20 mouse cellular contexts compared by ENCODE assay signal in genomic region chr14:36715684-36716083, GRCm38 (mm10).
DNase-seq lines count a peak whose midpoint lies in the region; ATAC-seq and TF ChIP-seq lines count a peak whose summit lies in the region.
"Had no signal": no experiment of that assay in that cellular context is flagged by ENCODE, and none has a peak within 500 bp of the region (broad histone marks: within the 10 kb centered on the region; RNA-seq: fewer than 3 reads in every experiment).

No protein-coding gene starts in this region.

- H3K4me1 ChIP-seq in liver, embryonic 12.5 days: 0 out of 2 replicates have a peak, but pooled peaks cover 5% of the 10 kb centered on the region
- no peaks in the 10 kb centered on the region; a peak in 2 of 4 replicates for H3K4me1 ChIP-seq in liver, embryonic 14.5 days (replicated peaks; ENCODE audit: control insufficient read depth in 2 of 2, insufficient read depth in 2 of 2, low read length in 1 of 2)
- H3K4me1 ChIP-seq in liver, embryonic 16.5 days (ENCODE audit: control insufficient read depth, low read depth, low read length): no peaks in the 10 kb centered on the region
- H3K4me1 ChIP-seq: embryonic facial prominence, embryonic 10.5 days; embryonic facial prominence, embryonic 12.5 days; forebrain, embryonic 13.5 days; forebrain, embryonic 15.5 days had no signal

- H3K27ac ChIP-seq in liver, embryonic 12.5 days: no peak overlapping the region
- no peak overlapping the region for H3K27ac ChIP-seq in liver, embryonic 14.5 days
- no peak overlapping the region for H3K27ac ChIP-seq in liver, embryonic 16.5 days (ENCODE audit: low read length)
- H3K27ac ChIP-seq in gastrocnemius, adult 2 months: no peak overlapping the region
- H3K27ac ChIP-seq: embryonic facial prominence, embryonic 10.5 days; embryonic facial prominence, embryonic 12.5 days; forebrain, embryonic 13.5 days; forebrain, embryonic 15.5 days had no signal

- peak; percentile 81 for ATAC-seq in liver, embryonic 12.5 days
- peak; percentile 84 for ATAC-seq in liver, embryonic 14.5 days (ENCODE audit: insufficient read depth)
- peak; percentile 55 for ATAC-seq in liver, embryonic 16.5 days (ENCODE audit: low read depth)
- ATAC-seq: forebrain, embryonic 13.5 days; forebrain, embryonic 15.5 days had no signal

- no peak overlapping the region for H3K4me3 ChIP-seq in liver, embryonic 12.5 days
- no peak overlapping the region for H3K4me3 ChIP-seq in liver, embryonic 14.5 days (ENCODE audit: insufficient read depth in 1 of 2, low read depth in 2 of 2, low read length in 2 of 2)
- H3K4me3 ChIP-seq in liver, embryonic 16.5 days (ENCODE audit: low read depth, low read length): no peak overlapping the region
- H3K4me3 ChIP-seq in gastrocnemius, adult 2 months: no peak overlapping the region
- H3K4me3 ChIP-seq: embryonic facial prominence, embryonic 10.5 days; embryonic facial prominence, embryonic 12.5 days; forebrain, embryonic 13.5 days; forebrain, embryonic 15.5 days had no signal

- no peak for TF ChIP-seq CTCF in liver, embryonic 14.5 days (IDR thresholded peaks at IDR 0.05; ENCODE audit: low read depth)
- no peak for TF ChIP-seq CTCF in gastrocnemius, adult 2 months (IDR thresholded peaks at IDR 0.05)

- 37% methylated on average over 2 of the region's 2 CpGs for WGBS in liver, embryonic 12.5 days (ENCODE audit: insufficient replicate concordance)
- 45% methylated on average over 2 of the region's 2 CpGs for WGBS in liver, embryonic 14.5 days (ENCODE audit: insufficient replicate concordance)
- 51% methylated on average over 2 of the region's 2 CpGs for WGBS in liver, embryonic 16.5 days (ENCODE audit: insufficient replicate concordance)

- H3K9ac ChIP-seq in liver, embryonic 12.5 days: no peak overlapping the region
- H3K9ac ChIP-seq in liver, embryonic 14.5 days (replicated peaks): no peak overlapping the region
- H3K9ac ChIP-seq in liver, embryonic 16.5 days (ENCODE audit: low read depth, low read length): no peak overlapping the region
- H3K9ac ChIP-seq: embryonic facial prominence, embryonic 12.5 days; forebrain, embryonic 13.5 days; forebrain, embryonic 15.5 days had no signal

- H3K27me3 ChIP-seq in liver, embryonic 12.5 days (replicated peaks): no peaks in the 10 kb centered on the region
- no peaks in the 10 kb centered on the region for H3K27me3 ChIP-seq in liver, embryonic 14.5 days (ENCODE audit: control insufficient read depth, insufficient read depth, low read length)
- no peaks in the 10 kb centered on the region for H3K27me3 ChIP-seq in liver, embryonic 16.5 days (ENCODE audit: control insufficient read depth, insufficient read depth, low read depth, low read length)
- H3K27me3 ChIP-seq: embryonic facial prominence, embryonic 12.5 days; forebrain, embryonic 13.5 days; forebrain, embryonic 15.5 days had no signal

- H3K4me2 ChIP-seq in liver, embryonic 12.5 days: no peak overlapping the region
- H3K4me2 ChIP-seq in liver, embryonic 14.5 days (ENCODE audit: low read depth): no peak overlapping the region
- no peak overlapping the region for H3K4me2 ChIP-seq in liver, embryonic 16.5 days (ENCODE audit: low read depth, low read length)
- H3K4me2 ChIP-seq: embryonic facial prominence, embryonic 12.5 days; forebrain, embryonic 13.5 days; forebrain, embryonic 15.5 days had no signal

- H3K9me3 ChIP-seq in liver, embryonic 12.5 days (replicated peaks): no peaks in the 10 kb centered on the region
- no peaks in the 10 kb centered on the region for H3K9me3 ChIP-seq in liver, embryonic 14.5 days (ENCODE audit: control insufficient read depth, low read length)
- H3K9me3 ChIP-seq in liver, embryonic 16.5 days (replicated peaks; ENCODE audit: control insufficient read depth, low read length): no peaks in the 10 kb centered on the region
- H3K9me3 ChIP-seq: embryonic facial prominence, embryonic 10.5 days; embryonic facial prominence, embryonic 12.5 days; forebrain, embryonic 13.5 days; forebrain, embryonic 15.5 days had no signal

- no peak for TF ChIP-seq EP300 in liver, embryonic 14.5 days (IDR thresholded peaks at IDR 0.05; ENCODE audit: low read depth)

- no peak for DNase-seq in liver
- no peak for DNase-seq in liver, embryonic 14.5 days (ENCODE audit: low read depth in 3 of 3, low spot score in 3 of 3)
- no peak for DNase-seq in embryo, embryonic 9.5 days (ENCODE audit: extremely low spot score)
- no peak for DNase-seq in gastrocnemius, adult 2 months
- DNase-seq: adrenal gland, adult 2 months; adrenal gland, postnatal 10 days; adrenal gland, postnatal 25 days; cerebellum, adult 11 months; cerebellum, adult 18-20 months; cerebellum, adult 8-10 months; cerebellum, adult 9-11 months; cerebellum, postnatal 14 days; cerebellum, postnatal 36 days; embryo, embryonic 11 days had no signal

- intact Hi-C loops in gastrocnemius, adult 2 months (cut with DNase I): no loop called here

- H3K36me3 ChIP-seq in liver, embryonic 12.5 days: no peaks in the 10 kb centered on the region
- H3K36me3 ChIP-seq in liver, embryonic 14.5 days (replicated peaks; ENCODE audit: control insufficient read depth, insufficient read depth, low read depth): no peaks in the 10 kb centered on the region
- no peaks in the 10 kb centered on the region for H3K36me3 ChIP-seq in liver, embryonic 16.5 days (ENCODE audit: control insufficient read depth, insufficient read depth)
- H3K36me3 ChIP-seq: embryonic facial prominence, embryonic 10.5 days; embryonic facial prominence, embryonic 12.5 days; forebrain, embryonic 15.5 days had no signal
